In genomic region chr1:132476928-132477691, GRCm38 (mm10) we compare ENCODE assay signal across 7 mouse cellular contexts. TPM values are rescaled to one million over a fixed set of nuclear protein-coding genes. Genes with fewer than 3 reads are reported as not detected.
DNase-seq lines count a peak whose midpoint lies in the region; ATAC-seq lines count a peak whose summit lies in the region.

TSS of gene Rbbp5 (plus strand) at chr1:132477365.

- peak; percentile 92 for DNase-seq in adrenal gland, postnatal 10 days
- DNase-seq in embryonic facial prominence, embryonic 10.5 days (ENCODE audit: low spot score), result peak; percentile 87
- peak; percentile 82 for DNase-seq in kidney, adult 11 months
- peak; percentile 89 for DNase-seq in limb, embryonic 10.5 days (ENCODE audit: low spot score)
- DNase-seq in spleen, adult 12 weeks (ENCODE audit: low spot score), result peak; percentile 77

- peak within 1 kb of the TSS; percentile 79 for H3K9ac ChIP-seq in midbrain, embryonic 13.5 days (replicated peaks)

- WGBS in embryonic facial prominence, embryonic 10.5 days, result under 1% methylated on average over 43 of the region's 43 CpGs
- under 1% methylated on average over 43 of the region's 43 CpGs for WGBS in limb, embryonic 10.5 days
- WGBS in midbrain, embryonic 13.5 days, result under 1% methylated on average over 43 of the region's 43 CpGs

- no peaks in the 10 kb centered on the region for H3K27me3 ChIP-seq in embryonic facial prominence, embryonic 10.5 days (replicated peaks; ENCODE audit: low read depth, poor library complexity, severe bottlenecking)
- no peaks in the 10 kb centered on the region for H3K27me3 ChIP-seq in limb, embryonic 10.5 days (ENCODE audit: low read depth, poor library complexity, severe bottlenecking)
- no peaks in the 10 kb centered on the region for H3K27me3 ChIP-seq in midbrain, embryonic 13.5 days

- H3K27ac ChIP-seq in embryonic facial prominence, embryonic 10.5 days (replicated peaks), result peak within 1 kb of the TSS; percentile 92
- H3K27ac ChIP-seq in limb, embryonic 10.5 days, result peak within 1 kb of the TSS; percentile 92
- peak within 1 kb of the TSS; percentile 54 for H3K27ac ChIP-seq in midbrain, embryonic 13.5 days

- peak within 1 kb of the TSS; percentile 88 for H3K4me3 ChIP-seq in embryonic facial prominence, embryonic 10.5 days
- peak within 1 kb of the TSS; percentile 74 for H3K4me3 ChIP-seq in limb, embryonic 10.5 days
- H3K4me3 ChIP-seq in midbrain, embryonic 13.5 days (replicated peaks), result peak within 1 kb of the TSS; percentile 75

- H3K36me3 ChIP-seq in embryonic facial prominence, embryonic 10.5 days (replicated peaks), result no peaks in the 10 kb centered on the region
- H3K36me3 ChIP-seq in limb, embryonic 10.5 days, result no peaks in the 10 kb centered on the region
- H3K36me3 ChIP-seq in midbrain, embryonic 13.5 days, result no peaks in the 10 kb centered on the region

- peaks cover 29% of the 10 kb centered on the region for H3K4me1 ChIP-seq in embryonic facial prominence, embryonic 10.5 days
- peaks cover 20% of the 10 kb centered on the region for H3K4me1 ChIP-seq in limb, embryonic 10.5 days
- peaks cover 34% of the 10 kb centered on the region for H3K4me1 ChIP-seq in midbrain, embryonic 13.5 days (replicated peaks)

- peak within 1 kb of the TSS; percentile 69 for H3K4me2 ChIP-seq in midbrain, embryonic 13.5 days (replicated peaks)

- ATAC-seq in granulocyte monocyte progenitor cell, adult 5-6 weeks (replicated peaks; ENCODE audit: poor library complexity, severe bottlenecking), result peak; percentile 95
- ATAC-seq in midbrain, embryonic 13.5 days, result peak; percentile 91

- no peaks in the 10 kb centered on the region for H3K9me3 ChIP-seq in embryonic facial prominence, embryonic 10.5 days
- H3K9me3 ChIP-seq in limb, embryonic 10.5 days (replicated peaks), result no peaks in the 10 kb centered on the region
- no peaks in the 10 kb centered on the region for H3K9me3 ChIP-seq in midbrain, embryonic 13.5 days

RNA-seq across cellular contexts. Expression of gene Rbbp5, which starts in this region (rescaled TPM):
- total RNA-seq in adrenal gland, postnatal 10 days (2021), result 10 to 100 TPM; 27.7 to 36.3 TPM
- polyA plus RNA-seq in embryonic facial prominence, embryonic 10.5 days (2016; fragmentation: Nextera tagmentation; extraction: Ambion mirVana), result 61.9 and 66.2 TPM in 2 replicates
- 61.6 and 73.4 TPM in 2 replicates for total RNA-seq in granulocyte monocyte progenitor cell, adult 5-6 weeks (2014; fragmentation: Nextera tagmentation)
- 52.7 and 57.8 TPM in 2 replicates for total RNA-seq in granulocyte monocyte progenitor cell, adult 5-6 weeks (2017)
- 59.4 and 66.8 TPM in 2 replicates for polyA plus RNA-seq in limb, embryonic 10.5 days (2016; fragmentation: Nextera tagmentation; extraction: Ambion mirVana)
- 52.9 and 55.1 TPM in 2 replicates for polyA plus RNA-seq in midbrain, embryonic 13.5 days (2015; fragmentation: Nextera tagmentation; extraction: Ambion mirVana)

Comparison
In these comparisons a context has a peak if more than half of its experiments do, and no peak if none do; other contexts are left out.
1. Peak in every context shown above with its lines: DNase-seq, ATAC-seq, H3K4me3 ChIP-seq and H3K27ac ChIP-seq.